Mouse (Mus musculus) spleen, adult 2 months (tissue): ENCODE results near the gene Olfr625-ps1. TPM values are rescaled to one million over a fixed set of nuclear protein-coding genes. Genes with fewer than 3 reads are reported as not detected.

ENCODE experiments used
- DNase-seq, 2 experiments: peaks; one replicate each; pipeline versions ENCODE4 v3.0.0 to v3.0.0-alpha.2; 2012 to 2021; ENCODE audit warnings: low spot score in 2 of 2, low read depth in 1 of 2
- H3K27ac ChIP-seq: fragments of 200-500 bp; 2 replicates; pipeline ENCODE4 v1.5.1; 2012; ENCODE audit warnings: low read length, inconsistent platforms; ENCODE audit not compliant: insufficient read depth
- H3K27me3 ChIP-seq: fragments of 200-500 bp; 2 replicates; pipeline ENCODE4 v1.6.1; 2012; ENCODE audit warnings: mild to moderate bottlenecking, moderate library complexity, low read length, inconsistent platforms; ENCODE audit not compliant: control insufficient read depth, insufficient read depth
- H3K36me3 ChIP-seq: fragments of 200-500 bp; 2 replicates; pipeline ENCODE4 v1.6.1; 2012; ENCODE audit warnings: mild to moderate bottlenecking, low read length, inconsistent platforms; ENCODE audit not compliant: control insufficient read depth, insufficient read depth
- H3K4me1 ChIP-seq: fragments of 200-500 bp; 2 replicates; pipeline ENCODE4 v1.6.1; 2011; ENCODE audit warnings: inconsistent platforms; ENCODE audit not compliant: control insufficient read depth, insufficient read depth, insufficient read length
- H3K4me3 ChIP-seq: fragments of 200-500 bp; 2 replicates; pipeline ENCODE4 v1.5.1; 2011; ENCODE audit warnings: mild to moderate bottlenecking, inconsistent platforms; ENCODE audit not compliant: insufficient read depth, insufficient read length; ENCODE audit errors: extremely low read depth
- CTCF ChIP-seq: fragments of 200-500 bp; IDR thresholded peaks from 2 replicates; pipeline ENCODE4 v1.5.1; 2011; ENCODE audit warnings: mild to moderate bottlenecking, inconsistent platforms; ENCODE audit not compliant: insufficient read depth, insufficient read length, insufficient replicate concordance; ENCODE audit errors: extremely low read depth
- POLR2A ChIP-seq: fragments of 200-500 bp; IDR thresholded peaks from 2 replicates; pipeline ENCODE4 v1.6.1; 2011; ENCODE audit warnings: low read depth, low read length, inconsistent platforms
- WGBS: fragments of 180-500 bp; shearing (Covaris S2); methylation state at CpG from one replicate; pipeline ENCODE4 v1.1.7; 2018; 5-methylcytosine and 5-hydroxymethylcytosine counted together
- polyA plus RNA-seq: library from polyadenylated mRNA; depleted of rRNA; stranded (reverse); fragments of >200 nt; gene quantifications from 2 replicates; pipeline ENCODE4 v1.2.3, GENCODE M21; 2012; rRNA removed

The Olfr625-ps1 gene
- not detected in 2 replicates for polyA plus RNA-seq

GRCm38 (mm10) chr7:103682420-103682819, at the start of gene Olfr625-ps1:
Gene Olfr625-ps1, plus strand, starts transcription at chr7:103682720.
- TF ChIP-seq CTCF (no peak), POLR2A (no peak)
- no peak within 1 kb of the TSS for H3K27ac ChIP-seq
- no peak within 1 kb of the TSS for H3K4me3 ChIP-seq
- H3K4me1 ChIP-seq: no peaks in the 10 kb centered on the region
- no peak for DNase-seq
- no peaks in the 10 kb centered on the region for H3K36me3 ChIP-seq
- H3K27me3 ChIP-seq: no peaks in the 10 kb centered on the region

- Histone ChIP-seq H3K36me3 (no peaks in the 10 kb centered on the region), H3K4me3 (no peak overlapping the region), H3K4me1 (no peaks in the 10 kb centered on the region), H3K27ac (no peak overlapping the region), H3K27me3 (no peaks in the 10 kb centered on the region)
- TF ChIP-seq CTCF (no peak), POLR2A (no peak)
- no peak for DNase-seq
Observed at GRCm38 (mm10) chr7:103636795-103637194, 45.7 kb upstream of the Olfr625-ps1 start.

GRCm38 (mm10) chr7:103642602-103643001, 39.9 kb upstream of the Olfr625-ps1 start, which contains the start of gene Olfr622:
Gene Olfr622, minus strand, starts transcription at chr7:103642702.
- Histone ChIP-seq H3K4me1 (no peaks in the 10 kb centered on the region), H3K27me3 (no peaks in the 10 kb centered on the region), H3K4me3 (no peak within 1 kb of the TSS), H3K27ac (no peak within 1 kb of the TSS), H3K36me3 (no peaks in the 10 kb centered on the region)
- WGBS: 83% methylated on average over 1 of the region's 1 CpGs
- no peak for DNase-seq
- TF ChIP-seq POLR2A (no peak), CTCF (no peak)

DNA sequence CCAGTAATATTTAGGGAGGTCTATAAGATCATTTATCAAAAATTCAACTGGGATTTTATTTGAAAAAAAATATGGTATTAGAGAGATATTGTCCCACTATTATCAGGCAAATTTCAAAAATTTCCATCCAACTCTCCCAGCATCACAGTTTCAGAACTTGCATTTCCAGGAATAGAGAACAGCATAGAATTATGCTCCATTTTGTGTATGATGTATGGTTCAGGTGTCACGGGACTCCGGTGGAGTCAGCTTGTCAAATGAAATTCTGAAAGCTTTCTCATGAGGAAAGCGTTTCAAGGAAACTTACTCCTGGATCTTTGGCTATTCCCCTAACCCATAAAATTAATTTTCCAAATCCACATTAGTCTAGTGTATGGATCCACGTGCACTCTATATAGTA, 38.5 kb upstream of the Olfr625-ps1 start:
- WGBS: 89% methylated on average over 4 of the region's 4 CpGs
- Histone ChIP-seq H3K4me1 (no peaks in the 10 kb centered on the region), H3K4me3 (no peak overlapping the region), H3K27ac (no peak overlapping the region), H3K36me3 (no peaks in the 10 kb centered on the region), H3K27me3 (no peaks in the 10 kb centered on the region)
- DNase-seq: no peak
- TF ChIP-seq POLR2A (no peak), CTCF (no peak)

- no peak for DNase-seq
- H3K27me3 ChIP-seq: no peaks in the 10 kb centered on the region
- no peaks in the 10 kb centered on the region for H3K4me1 ChIP-seq
- no peak within 1 kb of the TSS for H3K4me3 ChIP-seq
- no peaks in the 10 kb centered on the region for H3K36me3 ChIP-seq
- TF ChIP-seq CTCF (no peak), POLR2A (no peak)
- H3K27ac ChIP-seq: no peak within 1 kb of the TSS
Observed at GRCm38 (mm10) chr7:103663598-103663997, 18.9 kb upstream of the Olfr625-ps1 start, which contains the start of gene Olfr623. Gene Olfr623, minus strand, starts transcription at chr7:103663698.

DNA sequence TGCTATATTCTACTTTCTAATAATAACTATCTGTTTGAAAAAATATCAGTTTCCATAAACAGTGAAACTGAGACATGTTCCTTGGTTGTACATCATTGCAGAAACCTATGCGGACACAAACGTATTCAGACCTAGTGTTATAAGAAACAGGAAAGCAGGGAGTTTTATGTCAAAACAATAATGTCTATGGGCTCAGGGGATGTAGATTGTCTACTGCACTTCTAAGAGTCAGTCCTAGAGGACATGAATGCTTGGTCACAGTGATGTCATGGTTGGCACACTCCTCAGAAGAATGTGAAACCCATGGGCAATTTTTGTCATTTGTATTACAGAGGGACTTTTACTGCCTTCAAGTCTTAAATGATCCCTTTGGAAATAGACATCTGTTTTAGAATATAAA, 11.4 kb upstream of the Olfr625-ps1 start, which contains the start of gene Olfr624:
Gene Olfr624 (minus strand): TSS at position 101 of the 400 bp plus-strand sequence.
- H3K4me1 ChIP-seq: no peaks in the 10 kb centered on the region
- TF ChIP-seq POLR2A (no peak), CTCF (no peak)
- H3K36me3 ChIP-seq: no peaks in the 10 kb centered on the region
- DNase-seq: no peak
- no peak within 1 kb of the TSS for H3K4me3 ChIP-seq
- H3K27me3 ChIP-seq: no peaks in the 10 kb centered on the region
- 91% methylated on average over 2 of the region's 2 CpGs for WGBS
- no peak within 1 kb of the TSS for H3K27ac ChIP-seq

DNA sequence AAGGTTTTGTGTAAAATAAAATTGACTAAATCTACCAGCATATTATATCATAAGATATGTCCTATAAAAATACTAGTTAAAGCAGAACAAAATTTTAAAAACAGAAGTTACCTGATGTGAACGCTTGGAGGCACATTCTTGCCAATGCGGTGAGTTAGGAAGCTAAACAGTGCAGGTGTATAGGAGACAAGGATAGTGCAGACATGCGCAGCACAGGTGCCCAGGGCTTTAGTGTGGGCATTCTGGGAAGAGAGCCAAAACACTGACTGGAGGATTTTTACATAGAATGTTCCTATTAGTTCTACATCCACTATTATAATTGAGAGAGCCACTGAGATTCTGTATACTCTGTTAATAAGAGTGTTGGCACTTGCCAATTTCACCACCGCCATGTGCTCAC, 16.9 kb downstream of the Olfr625-ps1 start:
- DNase-seq: no peak
- Histone ChIP-seq H3K27me3 (no peaks in the 10 kb centered on the region), H3K27ac (no peak overlapping the region), H3K36me3 (no peaks in the 10 kb centered on the region), H3K4me1 (no peaks in the 10 kb centered on the region; the same call in 1 of the 2 replicates), H3K4me3 (no peak overlapping the region)
- 92% methylated on average over 4 of the region's 4 CpGs for WGBS
- no peak for TF ChIP-seq POLR2A
- no peak for TF ChIP-seq CTCF
